Mouse (Mus musculus): Measurements from ENCODE around the gene Avl9.

The Avl9 gene

GRCm38 (mm10) chr6:56714574-56715269, at the start of gene Avl9:
Gene Avl9, plus strand, starts transcription at chr6:56714899.
- peak; percentile 98 for DNase-seq

GRCm38 (mm10) chr6:56688238-56688637, 26.5 kb upstream of the Avl9 start:
- no peak for DNase-seq

- peak; percentile 38 for DNase-seq
These were observed 23.5 kb upstream of the Avl9 start for GRCm38 (mm10) chr6:56691205-56691604.

- DNase-seq, result no peak
These were observed 22.3 kb upstream of the Avl9 start for GRCm38 (mm10) chr6:56692445-56692844.

GRCm38 (mm10) chr6:56703931-56704900, 10.5 kb upstream of the Avl9 start, which contains the start of gene Lsm5:
Gene Lsm5, minus strand, starts transcription at chr6:56704710.
- peak; percentile 83 for DNase-seq

- DNase-seq, result no peak
These were observed 519 bp upstream of the Avl9 start for GRCm38 (mm10) chr6:56714186-56714573.

- no peak for DNase-seq
These were observed 569 bp downstream of the Avl9 start for GRCm38 (mm10) chr6:56715270-56715666.

GRCm38 (mm10) chr6:56719071-56719470, 4.4 kb downstream of the Avl9 start:
- DNase-seq, result no peak

GRCm38 (mm10) chr6:56720877-56721276, 6.2 kb downstream of the Avl9 start:
- DNase-seq, result no peak

- no peak for DNase-seq
These were observed 17.8 kb downstream of the Avl9 start for GRCm38 (mm10) chr6:56732545-56732944.

GRCm38 (mm10) chr6:56745950-56746543, 31.3 kb downstream of the Avl9 start:
- no peak for DNase-seq

GRCm38 (mm10) chr6:56753719-56754118, 39.0 kb downstream of the Avl9 start:
- no peak for DNase-seq

GRCm38 (mm10) chr6:56756117-56756516, 41.4 kb downstream of the Avl9 start:
- no peak for DNase-seq

- no peak for DNase-seq
These were observed 44.6 kb downstream of the Avl9 start for GRCm38 (mm10) chr6:56759324-56759723.

GRCm38 (mm10) chr6:56765265-56765664, 50.6 kb downstream of the Avl9 start:
- no peak for DNase-seq

- no peak for DNase-seq
These were observed 51.0 kb downstream of the Avl9 start for GRCm38 (mm10) chr6:56765696-56766095.

- DNase-seq, result no peak
These were observed 61.1 kb downstream of the Avl9 start for GRCm38 (mm10) chr6:56775816-56776215.

GRCm38 (mm10) chr6:56779636-56780035, 64.9 kb downstream of the Avl9 start:
- DNase-seq, result no peak

GRCm38 (mm10) chr6:56783561-56784272, 69.0 kb downstream of the Avl9 start:
- DNase-seq, result no peak

- no peak for DNase-seq
These were observed 70.4 kb downstream of the Avl9 start for GRCm38 (mm10) chr6:56785068-56785467.

GRCm38 (mm10) chr6:56787668-56788067, 73.0 kb downstream of the Avl9 start:
- no peak for DNase-seq

GRCm38 (mm10) chr6:56789336-56789735, 74.6 kb downstream of the Avl9 start:
- no peak for DNase-seq

GRCm38 (mm10) chr6:56794834-56795233, 80.1 kb downstream of the Avl9 start:
- DNase-seq, result no peak

Data from cerebellum, adult 8-10 months (tissue).